Mouse (Mus musculus): ENCODE results near the gene Ugt2b37. TPM values are rescaled to one million over a fixed set of nuclear protein-coding genes. Genes with fewer than 3 reads are reported as not detected.
"Not testable (repeated sequence)": the region's sequence is repeated elsewhere in the genome, so short reads cannot be mapped to it uniquely, and the experiment has no call there.

Ugt2b37 gene
- not detected in 2 replicates for total RNA-seq (2014; fragmentation: Nextera tagmentation)
- total RNA-seq (2017): not detected in 2 replicates

- ATAC-seq (replicated peaks; ENCODE audit: poor library complexity, severe bottlenecking): not testable (repeated sequence)
Measured at GRCm38 (mm10) chr5:87254676-87255075, at the start of gene Ugt2b37. Gene Ugt2b37, minus strand, starts transcription at chr5:87254804.

GRCm38 (mm10) chr5:87286180-87286579 lies 31.6 kb upstream of the Ugt2b37 start:
- not testable (repeated sequence) for ATAC-seq (replicated peaks; ENCODE audit: poor library complexity, severe bottlenecking)

DNA sequence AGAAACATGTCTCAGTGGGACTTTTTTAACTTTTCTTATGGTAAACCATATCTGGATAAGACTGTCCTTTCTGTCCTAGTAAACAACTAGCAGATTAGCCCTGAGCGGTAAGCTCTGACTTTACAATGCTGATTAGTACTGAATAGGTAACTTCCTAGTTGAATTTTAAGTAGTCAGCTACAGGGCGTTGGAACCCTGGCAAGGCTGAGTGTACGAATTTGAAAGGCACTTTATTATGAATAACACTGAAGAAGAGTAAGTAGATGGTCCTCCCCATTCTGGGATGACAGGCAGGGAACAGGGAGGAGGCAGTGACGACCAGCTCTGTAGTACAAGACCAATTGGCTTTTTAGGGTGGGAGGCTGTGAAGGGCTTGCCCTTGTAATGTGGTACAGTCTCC lies 21.4 kb upstream of the Ugt2b37 start:
- ATAC-seq (replicated peaks; ENCODE audit: poor library complexity, severe bottlenecking): not testable (repeated sequence)

GRCm38 (mm10) chr5:87275581-87275980 lies 21.0 kb upstream of the Ugt2b37 start:
- ATAC-seq (replicated peaks; ENCODE audit: poor library complexity, severe bottlenecking): no peak

- ATAC-seq (replicated peaks; ENCODE audit: poor library complexity, severe bottlenecking): no peak
Measured at GRCm38 (mm10) chr5:87255831-87256230, 1.2 kb upstream of the Ugt2b37 start.

GRCm38 (mm10) chr5:87242140-87242539 lies 12.5 kb downstream of the Ugt2b37 start:
- ATAC-seq (replicated peaks; ENCODE audit: poor library complexity, severe bottlenecking): not testable (repeated sequence)

- ATAC-seq (replicated peaks; ENCODE audit: poor library complexity, severe bottlenecking): not testable (repeated sequence)
Measured at GRCm38 (mm10) chr5:87196430-87196829, 58.2 kb downstream of the Ugt2b37 start.

Other genes starting within 250 kb of the Ugt2b37 start
- not detected in 2 replicates for gene Ugt2b36, start 162.2 kb downstream of the Ugt2b37 start, total RNA-seq (2014; fragmentation: Nextera tagmentation)
- not detected in 2 replicates for gene Ugt2b36, start 162.2 kb downstream of the Ugt2b37 start, total RNA-seq (2017)
- not detected in 2 replicates for gene Ugt2b5, start 114.5 kb downstream of the Ugt2b37 start, total RNA-seq (2014; fragmentation: Nextera tagmentation)
- not detected in 2 replicates for gene Ugt2b5, start 114.5 kb downstream of the Ugt2b37 start, total RNA-seq (2017)
- not detected in 2 replicates for gene Ugt2a3, start 82.4 kb upstream of the Ugt2b37 start, total RNA-seq (2014; fragmentation: Nextera tagmentation)
- gene Ugt2a3, start 82.4 kb upstream of the Ugt2b37 start, total RNA-seq (2017): not detected in 2 replicates
- gene Ugt2b38, start 169.4 kb upstream of the Ugt2b37 start, total RNA-seq (2014; fragmentation: Nextera tagmentation): not detected in 2 replicates
- gene Ugt2b38, start 169.4 kb upstream of the Ugt2b37 start, total RNA-seq (2017): not detected in 2 replicates
- gene Ugt2a2, start 227.5 kb upstream of the Ugt2b37 start, total RNA-seq (2014; fragmentation: Nextera tagmentation): not detected in 2 replicates
- not detected in 2 replicates for gene Ugt2a2, start 227.5 kb upstream of the Ugt2b37 start, total RNA-seq (2017)
- gene Gm43638, start 232.0 kb upstream of the Ugt2b37 start, total RNA-seq (2014; fragmentation: Nextera tagmentation): not detected in 2 replicates
- gene Gm43638, start 232.0 kb upstream of the Ugt2b37 start, total RNA-seq (2017): not detected in 2 replicates
- not detected in 2 replicates for gene Ugt2a1, start 236.1 kb upstream of the Ugt2b37 start, total RNA-seq (2014; fragmentation: Nextera tagmentation)
- gene Ugt2a1, start 236.1 kb upstream of the Ugt2b37 start, total RNA-seq (2017): not detected in 2 replicates